Mouse (Mus musculus) forebrain, embryonic 16.5 days (tissue): Measurements from ENCODE around the gene Ptcra. TPM values are rescaled to one million over a fixed set of nuclear protein-coding genes. Genes with fewer than 3 reads are reported as not detected.

Experiments
- polyA plus RNA-seq: library from polyadenylated mRNA; unstranded; fragments of >200 nt; fragmentation: Nextera tagmentation; extraction: Ambion mirVana; gene quantifications from 2 replicates; pipeline ENCODE4 v1.2.1, GENCODE M21; 2015

Ptcra gene
- polyA plus RNA-seq, 1 experiment from 2014 or later: not detected

Other genes starting within 250 kb of the Ptcra start
- gene Cul9, start 217.3 kb downstream of the Ptcra start, polyA plus RNA-seq: 17.3 and 19.8 TPM in 2 replicates
- gene Srf, start 207.5 kb downstream of the Ptcra start, polyA plus RNA-seq: 3.4 and 3.6 TPM in 2 replicates
- 33.9 and 36.5 TPM in 2 replicates for gene Ptk7, start 134.2 kb downstream of the Ptcra start, polyA plus RNA-seq
- gene Klc4, start 117.7 kb downstream of the Ptcra start, polyA plus RNA-seq: 42.8 and 43.9 TPM in 2 replicates
- 66.1 and 74.9 TPM in 2 replicates for gene Mrpl2, start 117.5 kb downstream of the Ptcra start, polyA plus RNA-seq
- 38.8 and 42.8 TPM in 2 replicates for gene Cul7, start 113.4 kb downstream of the Ptcra start, polyA plus RNA-seq
- 47.7 and 51.1 TPM in 2 replicates for gene Rrp36, start 89.4 kb downstream of the Ptcra start, polyA plus RNA-seq
- gene Mea1, start 84.9 kb downstream of the Ptcra start, polyA plus RNA-seq: 208 and 240 TPM in 2 replicates
- 191 and 194 TPM in 2 replicates for gene Klhdc3, start 82.8 kb downstream of the Ptcra start, polyA plus RNA-seq
- gene Ppp2r5d, start 58.6 kb downstream of the Ptcra start, polyA plus RNA-seq: 87.5 and 96.6 TPM in 2 replicates
- 22.7 and 24.6 TPM in 2 replicates for gene Pex6, start 52.2 kb downstream of the Ptcra start, polyA plus RNA-seq
- 0.93 and 1.1 TPM in 2 replicates for gene Gnmt, start 34.5 kb downstream of the Ptcra start, polyA plus RNA-seq
- gene Cnpy3, start 11.5 kb downstream of the Ptcra start, polyA plus RNA-seq: 61.9 and 64.5 TPM in 2 replicates
- 52.8 and 56.0 TPM in 2 replicates for gene 2310039H08Rik, start 8.9 kb upstream of the Ptcra start, polyA plus RNA-seq
- 107 and 115 TPM in 2 replicates for gene Rpl7l1, start 19.0 kb upstream of the Ptcra start, polyA plus RNA-seq
- 8.8 and 10.0 TPM in 2 replicates for gene Bicral, start 94.8 kb upstream of the Ptcra start, polyA plus RNA-seq
- gene Tbcc, start 127.0 kb upstream of the Ptcra start, polyA plus RNA-seq: 52.6 and 55.6 TPM in 2 replicates
- gene Prph2, start 146.7 kb upstream of the Ptcra start, polyA plus RNA-seq: not detected in 2 replicates
- gene Ubr2, start 246.8 kb upstream of the Ptcra start, polyA plus RNA-seq: 16.0 and 16.9 TPM in 2 replicates